Mouse (Mus musculus) small intestine, adult 2 months (tissue): ENCODE data around the gene Cenpu.

Source experiments
- CTCF ChIP-seq: fragments of 200-500 bp; IDR thresholded peaks from 2 replicates; pipeline ENCODE4 v1.5.1; 2012; ENCODE audit warnings: low read depth, mild to moderate bottlenecking, control low read depth, inconsistent platforms, low read length, moderate library complexity, mixed read lengths; ENCODE audit not compliant: insufficient replicate concordance, insufficient read length; ENCODE audit errors: extremely low read depth
- POLR2A ChIP-seq: fragments of 200-500 bp; IDR thresholded peaks from 2 replicates; pipeline ENCODE4 v1.6.1; 2012; ENCODE audit warnings: low read depth, mild to moderate bottlenecking, control low read depth, inconsistent platforms, low read length, moderate library complexity

DNA sequence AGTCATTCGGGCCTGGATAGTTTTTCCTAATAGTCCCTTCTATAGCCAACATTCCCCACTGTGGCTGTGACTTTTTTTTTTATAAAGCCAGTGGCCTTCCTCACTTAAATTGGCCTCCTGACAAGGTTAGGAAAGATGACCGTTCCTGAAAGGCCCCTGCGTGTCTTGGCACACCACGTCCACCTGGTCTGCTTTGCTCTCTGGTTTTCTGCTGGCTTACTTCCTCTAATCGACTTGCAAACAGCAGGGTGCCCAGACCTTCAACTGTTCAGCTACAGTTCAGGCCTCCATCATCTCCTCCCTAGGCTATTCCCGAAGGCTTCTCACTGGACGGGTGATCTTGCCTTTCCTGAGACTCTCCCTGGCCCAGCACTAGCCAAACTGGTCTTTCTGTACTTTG lies 76.1 kb downstream of the Cenpu start:
- TF ChIP-seq CTCF (no peak), POLR2A (no peak)
